Mouse (Mus musculus): ENCODE results near the gene Cdx4.

The Cdx4 gene

DNA sequence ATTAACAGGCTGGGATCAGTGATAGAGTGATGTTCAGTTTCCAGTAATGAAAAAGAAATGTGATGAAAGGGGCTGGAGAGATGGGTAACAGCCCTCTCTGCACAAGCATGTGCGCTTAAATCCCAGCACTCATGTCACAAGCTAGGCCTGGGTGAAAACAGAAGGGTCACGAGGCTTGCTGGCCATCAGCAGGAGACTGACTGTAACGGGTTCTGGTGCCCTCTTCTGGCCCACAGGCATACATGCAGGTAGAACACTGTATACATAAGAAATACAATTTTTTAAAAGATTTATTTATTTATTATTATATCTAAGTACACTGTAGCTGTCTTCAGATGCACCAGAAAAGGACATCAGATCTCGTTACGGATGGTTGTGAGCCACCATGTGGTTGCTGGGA is 53.1 kb downstream of the Cdx4 start:
- DNase-seq (ENCODE audit: extremely low read depth, low read depth, low spot score): no peak
